Mouse (Mus musculus) brain, embryonic 18.5 days (tissue): ENCODE data around the gene Gm20388.

Experiments used
- DNase-seq: peaks from one replicate; pipeline ENCODE4 v3.0.0-alpha.2; 2012; ENCODE audit warnings: low read depth, low spot score

The Gm20388 gene

DNA sequence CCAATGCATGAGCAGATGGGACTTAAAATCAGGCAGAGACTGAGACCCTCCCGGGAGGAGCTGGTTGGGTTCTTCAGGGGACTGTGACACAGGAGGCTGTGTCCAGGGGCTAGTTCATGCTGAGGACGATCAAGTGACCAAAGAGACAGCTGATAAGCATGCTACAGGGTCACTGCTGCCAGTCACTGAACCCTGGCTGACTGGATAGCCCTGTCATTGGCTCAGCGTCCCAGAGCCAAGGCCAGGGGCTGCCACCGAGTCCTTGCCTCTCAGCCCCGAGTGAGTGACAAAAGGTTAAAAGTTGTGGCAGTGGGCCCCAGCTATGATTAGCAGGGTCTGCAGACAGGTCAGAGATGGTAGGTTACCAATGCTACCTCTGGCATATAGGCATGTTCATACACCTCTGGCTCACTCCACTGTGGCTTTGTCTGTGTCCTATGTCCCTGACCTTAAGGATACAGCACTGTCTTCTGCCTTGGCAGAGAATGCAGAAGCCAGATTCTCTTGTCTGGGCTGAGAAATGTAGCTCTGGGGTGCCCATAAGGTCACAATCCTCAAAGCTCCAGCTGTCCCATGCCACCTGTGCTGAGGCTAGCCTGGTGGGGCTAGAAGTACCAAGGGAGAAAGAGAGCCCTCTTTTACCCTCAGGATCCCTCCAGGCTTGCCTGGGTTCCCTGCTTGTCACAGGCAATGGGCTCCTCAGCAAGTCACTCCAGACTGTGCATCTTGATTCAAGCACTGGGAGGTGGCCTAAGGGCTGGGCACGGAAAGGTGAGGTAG is 2733.7 kb downstream of the Gm20388 start:
- DNase-seq, result no peak

DNA sequence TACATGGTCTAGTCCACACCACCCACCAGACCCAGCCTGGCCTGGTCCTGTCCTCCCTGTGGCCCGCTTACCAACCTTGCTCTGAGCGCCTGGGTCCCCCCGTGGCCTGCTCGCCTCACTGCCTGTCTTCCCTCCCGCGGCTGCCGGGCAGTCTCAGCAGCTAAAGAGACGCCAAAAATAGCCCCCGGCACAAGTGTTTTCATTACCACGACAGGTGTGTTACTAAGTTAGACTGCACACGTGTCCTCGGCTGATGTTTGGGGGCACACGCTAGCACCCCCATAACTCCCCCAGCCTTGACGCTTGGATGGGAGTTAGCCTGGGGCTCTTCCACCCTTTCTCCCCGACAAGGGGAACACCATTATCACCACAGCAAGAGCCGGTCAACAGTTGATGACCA is 2735.7 kb downstream of the Gm20388 start:
- no peak for DNase-seq

DNA sequence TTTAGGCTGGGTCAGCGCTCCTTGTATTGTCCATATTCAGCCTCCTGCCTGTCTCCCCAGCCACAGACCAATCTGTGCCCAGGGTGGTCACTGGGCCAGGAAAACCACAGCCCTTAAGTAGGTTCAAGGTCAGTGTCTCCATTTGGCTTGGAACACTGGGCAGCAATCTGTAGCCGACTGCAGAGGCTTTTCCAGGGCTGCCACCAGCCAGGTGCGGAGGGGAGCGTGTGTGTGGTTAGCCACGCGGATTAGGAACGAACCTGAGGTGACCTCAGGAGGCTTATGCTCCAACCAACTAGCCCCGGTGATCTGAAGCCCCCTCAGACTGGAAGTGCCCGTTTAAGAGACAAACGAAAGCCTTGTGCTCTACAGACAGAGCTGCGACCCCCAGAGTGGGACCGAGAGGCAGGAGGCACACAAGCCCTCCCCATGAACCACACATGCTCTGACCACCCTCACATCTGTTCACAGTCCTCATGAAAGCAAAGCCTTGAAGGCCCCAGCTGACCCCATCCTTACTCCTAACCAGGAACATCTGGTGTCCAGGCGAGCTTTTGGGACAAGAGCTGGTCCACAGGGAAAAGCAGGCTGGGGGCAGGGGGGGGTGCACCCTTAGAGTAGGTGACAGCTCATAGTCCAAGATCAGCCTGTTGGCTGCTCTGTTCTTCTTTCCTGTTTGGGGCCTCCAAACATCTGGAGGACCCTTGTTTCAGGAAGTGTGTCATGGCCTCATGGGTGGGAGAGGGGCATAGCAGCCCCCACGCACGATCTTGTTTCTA is 2737.7 kb downstream of the Gm20388 start:
- no peak for DNase-seq

DNA sequence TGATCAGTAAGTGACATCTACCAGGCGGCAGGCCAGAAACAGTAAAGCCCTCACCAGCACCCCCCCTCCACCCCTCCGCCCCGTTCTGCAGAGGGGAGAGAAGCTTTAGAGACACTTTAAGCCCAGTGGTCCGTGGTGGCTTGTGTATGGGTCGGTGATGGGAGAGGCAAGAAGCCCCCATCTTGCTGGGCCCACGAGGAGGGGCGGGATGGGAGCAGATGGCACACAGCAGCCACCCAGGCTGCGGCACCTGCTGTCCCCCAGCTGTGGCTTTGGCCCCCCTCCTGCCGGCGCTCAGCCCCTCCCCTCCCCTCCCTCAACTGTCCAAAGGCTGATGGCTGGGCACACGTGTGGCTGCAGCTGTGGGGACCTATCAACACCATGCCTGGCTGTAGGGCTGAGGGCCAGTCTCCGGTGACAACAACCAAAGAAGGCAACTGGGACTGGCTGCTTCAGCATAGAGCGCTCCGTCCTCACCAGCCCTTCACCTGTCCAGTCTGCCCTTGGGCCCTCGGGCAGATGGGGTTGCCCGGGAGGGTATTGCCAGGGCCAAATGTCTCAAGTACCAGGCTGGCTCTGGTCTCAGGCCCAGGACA is 2740.8 kb downstream of the Gm20388 start:
- DNase-seq, result no peak

DNA sequence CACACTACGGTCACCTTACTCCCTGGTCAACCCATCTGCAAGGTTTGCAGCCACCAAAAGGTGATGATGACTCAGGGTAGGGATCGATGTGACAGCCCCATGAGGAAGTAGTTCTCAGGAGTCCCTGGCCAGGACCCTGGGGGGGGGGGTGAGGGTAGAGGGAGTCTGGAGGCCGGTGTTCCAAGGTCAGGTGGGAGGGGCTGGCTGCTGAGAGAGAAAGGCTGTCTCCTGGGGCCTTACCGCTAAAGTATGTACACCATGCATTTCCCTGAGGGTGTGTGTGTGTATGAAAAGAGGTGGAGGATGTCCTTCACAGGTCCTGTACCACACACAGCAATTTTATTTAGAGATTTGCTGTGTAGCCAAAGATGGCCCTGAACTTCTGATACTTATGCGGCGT is 2742.0 kb downstream of the Gm20388 start:
- no peak for DNase-seq

DNA sequence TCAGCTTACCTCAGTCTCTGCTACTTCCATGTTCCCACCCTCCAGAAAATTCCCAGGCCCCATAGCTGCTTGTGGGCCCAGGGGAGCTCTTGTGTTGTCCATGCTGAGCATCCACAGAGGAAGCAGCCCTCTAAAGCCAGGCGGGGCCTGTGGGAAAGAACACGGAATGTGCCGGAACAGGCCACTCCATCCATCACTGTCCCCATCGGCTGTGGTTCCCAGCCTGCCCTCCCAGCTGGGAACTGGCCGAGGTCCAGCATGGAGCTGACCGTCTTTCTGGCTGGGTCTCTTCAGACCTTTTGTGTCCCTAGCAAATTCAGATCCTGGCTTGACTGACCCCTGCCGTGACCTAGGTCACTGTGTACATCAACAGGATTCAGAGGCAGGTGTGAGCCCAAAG is 2744.1 kb downstream of the Gm20388 start:
- DNase-seq, result no peak

DNA sequence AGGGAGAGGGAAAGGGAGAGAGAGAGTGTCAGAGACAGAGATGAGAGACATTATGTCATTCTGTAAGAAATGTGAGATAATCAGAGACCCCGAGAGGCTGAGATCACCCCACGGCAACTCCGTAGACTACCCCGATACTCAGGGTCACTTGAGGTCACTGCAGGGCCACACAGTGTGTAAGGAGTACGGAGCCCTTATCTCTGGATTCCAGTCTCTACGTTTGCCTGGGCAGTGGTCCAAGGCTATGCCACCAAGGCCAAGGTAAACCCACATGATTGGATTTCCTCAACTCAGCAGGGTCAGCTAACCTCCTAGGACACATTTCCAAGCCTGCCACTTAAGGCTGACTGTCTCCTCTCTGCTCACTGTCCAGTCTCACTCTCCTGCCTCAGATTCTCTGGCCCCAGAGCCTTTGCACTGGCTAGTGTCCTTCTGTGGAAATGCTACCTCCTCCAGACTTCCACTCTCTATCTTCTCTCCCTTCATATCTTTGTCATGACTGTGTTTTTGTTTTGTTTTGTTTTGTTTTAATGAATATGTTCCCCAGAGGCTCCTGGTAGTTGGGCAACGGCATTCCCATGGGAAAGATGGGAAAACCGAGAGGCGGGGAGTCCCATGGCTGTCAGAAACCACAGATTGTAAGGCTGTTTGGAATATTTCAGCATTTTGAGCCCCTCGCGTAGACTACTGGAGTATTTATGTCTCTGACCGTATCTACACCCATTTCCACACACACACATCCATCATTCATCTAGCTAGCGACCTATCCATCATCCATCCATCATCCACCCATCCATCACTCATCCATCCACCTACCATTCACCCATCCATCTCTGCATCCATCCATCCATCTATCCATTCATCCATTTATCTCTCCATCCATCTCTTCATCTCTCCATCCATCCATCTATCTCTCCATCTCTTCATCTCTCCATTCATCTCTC is 2745.7 kb downstream of the Gm20388 start:
- no peak for DNase-seq

DNA sequence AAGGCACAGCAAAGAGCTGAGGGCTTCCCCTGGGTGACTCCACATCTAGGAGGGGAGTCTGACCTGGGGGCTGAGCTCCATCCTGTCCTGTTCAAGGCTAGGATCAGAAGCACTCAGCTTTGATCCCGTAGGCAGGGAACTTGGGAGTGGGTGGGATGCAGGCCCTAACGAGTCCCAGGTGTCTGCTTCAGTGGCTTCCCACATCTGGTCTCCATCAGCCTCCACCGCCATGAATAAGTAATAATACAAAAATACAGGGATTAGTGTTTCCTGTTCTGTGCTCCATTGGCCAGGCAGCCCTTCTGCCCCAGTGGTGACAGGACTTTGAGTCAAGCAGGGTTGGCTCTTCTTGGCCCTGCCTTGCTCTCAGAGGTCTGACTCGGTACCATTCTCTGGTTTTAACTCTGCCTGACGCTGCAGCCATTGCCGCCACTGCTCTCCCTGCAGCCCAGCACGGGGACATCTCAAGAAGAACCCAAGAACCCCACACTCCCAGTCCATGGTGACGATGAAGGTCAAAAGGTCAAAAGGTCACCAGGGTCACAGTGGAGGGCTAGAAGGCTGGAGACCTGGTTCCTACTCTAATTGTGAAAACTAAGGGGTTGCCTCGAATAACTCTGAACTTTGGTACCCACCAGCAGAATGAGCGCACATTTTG is 2747.6 kb downstream of the Gm20388 start:
- DNase-seq, result no peak

DNA sequence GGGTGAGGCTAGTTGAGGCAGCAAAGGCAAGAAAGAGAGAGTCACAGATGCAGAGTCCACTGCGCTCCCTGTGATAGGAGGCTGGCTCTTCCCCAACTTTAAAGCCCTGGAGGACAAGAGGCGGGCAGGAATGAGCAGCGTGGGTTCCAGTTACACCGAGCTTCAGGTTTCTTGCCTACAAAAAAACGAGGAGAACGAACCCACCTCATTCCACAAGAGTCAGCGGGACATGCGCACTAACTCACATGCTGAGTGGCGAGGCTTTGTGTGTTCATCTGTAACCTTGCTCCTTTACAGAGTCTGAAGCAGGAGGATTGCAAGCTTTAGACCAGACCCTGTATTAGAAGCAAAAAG is 2748.1 kb downstream of the Gm20388 start:
- no peak for DNase-seq

DNA sequence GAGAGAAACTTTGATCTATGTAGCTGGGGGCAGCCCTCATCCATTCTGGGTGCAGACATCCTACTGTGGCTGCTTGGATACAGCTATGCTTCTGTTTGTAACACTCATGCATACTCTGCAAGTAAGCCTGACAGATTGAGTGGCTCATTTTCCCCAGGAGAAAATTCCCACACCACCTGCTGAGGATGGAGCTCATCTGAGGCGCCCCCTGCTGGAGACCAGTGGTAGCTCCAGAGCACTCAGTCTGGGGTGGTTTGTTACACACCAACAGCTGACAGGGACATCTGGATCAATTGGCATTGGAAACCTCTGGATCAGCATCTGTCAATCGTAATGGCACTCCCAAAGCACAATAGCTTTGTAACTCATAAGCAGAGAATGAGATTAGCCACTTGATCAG is 2749.4 kb downstream of the Gm20388 start:
- DNase-seq, result no peak

DNA sequence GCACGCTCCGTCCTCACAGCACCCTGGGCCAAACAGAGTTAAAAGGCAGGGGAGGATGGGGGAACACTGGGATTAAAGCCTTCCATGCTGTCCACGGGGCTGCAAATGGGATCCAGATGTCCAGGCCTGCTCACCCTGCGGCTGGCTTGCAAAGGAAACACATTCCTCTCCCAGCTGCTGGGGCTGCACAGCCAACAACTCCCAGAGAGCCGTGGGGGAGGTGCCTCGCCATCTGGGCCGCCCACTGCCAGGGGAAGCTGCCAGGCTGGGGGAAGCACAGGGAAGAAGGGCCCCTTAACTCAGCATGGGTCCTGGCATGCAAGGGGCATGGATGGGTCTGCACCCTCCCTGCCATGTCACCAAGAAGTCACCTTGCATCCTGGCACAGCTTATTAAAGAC is 2750.5 kb downstream of the Gm20388 start:
- DNase-seq, result no peak

DNA sequence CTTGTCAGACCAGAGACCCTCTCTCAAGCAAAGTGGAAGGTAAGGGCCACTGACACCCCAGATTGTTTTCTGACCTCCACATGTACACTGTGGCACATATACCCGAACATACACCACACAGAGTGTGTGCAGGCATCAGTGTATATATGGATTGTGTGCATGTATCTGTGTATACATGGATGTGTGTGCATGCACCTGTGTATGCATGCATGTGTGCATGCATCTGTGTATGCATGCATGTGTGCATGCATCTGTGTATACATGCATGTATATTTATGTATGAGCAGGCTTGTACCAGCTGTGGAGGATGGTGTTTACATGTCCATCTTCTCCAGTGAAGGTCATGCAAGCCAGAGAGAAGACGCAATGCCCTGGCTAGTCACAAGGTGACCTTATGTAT is 2751.3 kb downstream of the Gm20388 start:
- no peak for DNase-seq

DNA sequence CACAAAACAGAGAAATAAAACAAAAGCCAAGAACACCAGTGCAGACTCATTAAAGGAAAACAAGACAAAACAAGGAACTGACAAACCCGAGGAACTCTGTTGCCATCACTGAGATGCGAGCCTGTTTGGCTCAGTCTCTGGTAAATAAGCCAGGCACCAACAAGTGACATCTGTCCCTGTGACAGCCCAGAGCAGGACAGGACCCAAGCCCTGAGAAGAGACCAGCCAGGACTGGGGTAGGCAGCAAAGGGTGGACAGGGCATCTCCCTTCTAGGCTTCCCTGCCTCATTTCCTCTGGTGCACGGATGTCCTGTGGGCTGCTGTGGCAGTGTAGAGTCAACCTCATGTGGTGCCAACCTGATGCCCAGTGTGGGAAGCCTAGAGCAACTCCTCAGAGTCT is 2752.5 kb downstream of the Gm20388 start:
- DNase-seq, result no peak

DNA sequence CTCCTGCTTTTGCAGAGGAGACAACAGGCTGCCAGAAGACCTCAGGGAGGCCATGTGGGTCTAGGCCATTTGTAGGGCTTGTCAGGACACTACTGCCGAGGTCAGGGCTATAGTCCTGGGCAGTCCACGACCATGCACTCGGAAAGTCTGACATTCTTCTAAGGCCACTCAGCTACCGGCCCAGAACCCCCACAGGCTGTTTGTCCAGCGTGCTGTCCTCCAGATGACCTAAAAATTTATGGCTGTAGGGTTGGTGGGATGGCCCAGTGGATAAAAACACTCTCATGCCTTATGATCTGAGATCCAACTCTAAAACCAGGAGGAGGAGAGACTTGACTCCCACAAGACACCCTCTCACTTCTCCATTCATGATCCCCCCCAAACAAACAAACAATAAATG is 2753.0 kb downstream of the Gm20388 start:
- no peak for DNase-seq

DNA sequence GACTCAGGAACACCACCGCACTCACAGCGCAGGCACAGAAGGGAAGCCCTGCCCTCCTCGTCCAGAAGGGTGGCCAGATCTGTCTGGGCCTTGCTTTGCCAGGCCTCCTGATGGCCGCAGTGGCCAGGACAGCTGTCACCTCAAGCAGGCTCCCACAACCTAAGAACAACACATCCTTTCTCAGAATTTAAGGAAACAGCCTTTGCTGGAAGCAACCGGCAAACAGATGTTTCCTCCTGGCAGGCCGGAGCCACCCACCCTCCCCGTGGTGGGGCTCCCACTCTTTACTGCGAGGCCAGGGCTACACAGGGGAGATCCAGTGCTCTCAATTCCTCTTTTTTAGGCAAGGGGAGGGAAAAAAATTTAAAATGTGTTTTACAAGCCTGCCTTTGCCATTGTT is 2754.6 kb downstream of the Gm20388 start:
- no peak for DNase-seq

DNA sequence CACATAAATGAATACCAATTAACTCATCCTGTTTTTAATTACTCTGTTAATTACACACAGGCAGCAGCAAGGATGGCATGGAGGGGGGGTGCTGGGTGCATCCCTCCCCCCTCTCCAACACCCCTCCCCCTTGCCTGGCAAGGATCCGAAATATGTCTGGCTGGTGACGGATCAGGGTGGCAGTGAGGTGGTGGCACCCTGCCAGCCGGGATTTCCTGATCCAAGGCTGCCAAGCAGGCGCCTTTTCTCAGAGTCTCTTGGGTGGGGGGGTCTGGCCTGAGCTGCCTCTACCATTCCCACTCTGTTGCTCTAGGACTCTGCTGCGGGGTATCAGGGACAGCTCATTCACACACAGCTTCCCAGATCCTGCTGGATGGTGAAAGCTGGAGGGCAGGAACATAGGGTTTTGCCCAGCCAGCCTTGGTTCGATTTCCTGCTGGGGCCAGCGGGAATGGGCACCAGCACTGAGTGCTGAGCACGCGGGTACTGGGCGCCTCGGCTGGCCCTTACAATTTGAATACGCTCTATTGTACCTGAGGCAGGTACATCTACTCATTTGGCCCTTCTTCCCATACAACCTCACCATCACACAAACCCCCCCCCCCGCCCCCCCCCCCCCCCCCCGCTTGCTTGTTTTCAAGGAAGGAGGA is 2755.2 kb downstream of the Gm20388 start:
- no peak for DNase-seq

DNA sequence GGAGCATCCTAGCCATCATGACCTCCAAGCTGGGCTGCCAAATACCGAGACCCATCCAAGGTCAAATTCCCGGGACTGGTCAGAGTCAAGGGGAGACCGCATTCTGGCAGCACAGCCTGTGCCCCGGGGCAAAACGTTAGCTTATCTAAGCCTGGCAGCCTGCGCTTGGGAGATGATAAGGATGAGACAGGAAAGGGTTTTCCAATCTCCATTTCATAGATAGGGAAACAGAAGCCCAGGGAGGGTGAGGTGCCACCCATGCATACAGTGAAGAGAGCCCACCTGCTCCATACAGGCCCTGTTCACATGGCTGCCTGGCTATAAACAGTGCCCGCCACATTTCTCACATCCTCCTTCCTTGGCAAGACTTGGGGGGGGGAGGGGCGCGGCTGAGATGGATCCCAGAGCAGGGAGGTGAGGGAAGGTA is 2755.7 kb downstream of the Gm20388 start:
- DNase-seq, result no peak

DNA sequence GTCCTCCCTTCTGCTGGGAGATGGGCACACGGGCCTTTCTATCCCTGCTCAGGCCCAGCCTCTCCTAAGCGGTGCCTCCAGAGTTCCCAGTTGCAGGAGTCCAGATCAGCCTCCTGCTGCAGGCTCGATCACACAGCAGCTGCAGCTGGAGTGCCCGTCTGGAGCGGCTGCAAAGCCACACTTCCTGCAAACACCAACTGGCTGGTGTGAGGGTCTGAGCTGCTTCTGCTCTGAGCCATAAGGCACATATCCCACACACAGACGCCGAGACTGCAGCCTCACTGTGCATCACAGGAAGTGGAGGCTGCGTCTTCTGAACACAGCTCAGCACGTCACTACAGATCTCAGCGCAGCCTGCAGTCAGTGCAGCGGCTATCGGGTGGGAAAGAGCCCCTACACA is 2756.2 kb downstream of the Gm20388 start:
- no peak for DNase-seq

DNA sequence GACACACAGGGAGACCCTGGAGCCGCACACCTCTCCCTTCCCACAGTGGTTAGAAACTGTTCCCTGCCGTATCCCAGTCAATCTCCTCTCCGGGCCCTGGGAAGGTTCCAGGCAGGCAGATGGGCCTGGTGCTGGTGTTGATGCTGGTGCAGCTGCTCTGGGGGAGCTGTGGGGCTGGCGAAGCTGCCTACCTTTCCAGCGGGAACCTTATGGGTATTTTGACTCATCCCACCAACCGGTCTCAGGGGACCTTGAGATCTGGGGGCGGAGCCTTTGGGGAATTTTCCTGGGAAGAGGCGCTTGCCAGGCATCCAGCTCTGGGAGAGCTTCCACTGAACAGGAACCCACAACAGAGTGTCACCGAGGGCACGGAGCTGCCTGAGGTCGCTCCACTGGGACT is 2757.2 kb downstream of the Gm20388 start:
- no peak for DNase-seq

DNA sequence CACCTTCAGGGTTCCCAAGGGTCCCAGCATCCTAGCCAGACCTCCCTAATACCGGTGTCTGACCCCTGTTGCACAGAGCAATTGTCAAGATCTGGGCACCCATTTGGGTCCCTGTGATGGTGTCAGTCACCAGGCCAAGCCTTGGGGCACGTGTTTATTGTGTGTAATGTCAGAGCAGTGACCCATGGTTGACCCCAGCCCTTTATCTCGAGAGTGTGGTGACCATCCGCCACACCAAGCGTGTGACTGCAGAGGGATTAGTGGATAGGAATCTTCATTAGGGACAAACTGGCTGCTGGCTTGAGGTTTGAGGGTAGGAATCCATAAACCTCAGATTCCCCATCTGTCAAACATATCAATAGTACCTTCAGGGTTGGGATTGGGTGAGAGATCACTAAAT is 2758.7 kb downstream of the Gm20388 start:
- no peak for DNase-seq

DNA sequence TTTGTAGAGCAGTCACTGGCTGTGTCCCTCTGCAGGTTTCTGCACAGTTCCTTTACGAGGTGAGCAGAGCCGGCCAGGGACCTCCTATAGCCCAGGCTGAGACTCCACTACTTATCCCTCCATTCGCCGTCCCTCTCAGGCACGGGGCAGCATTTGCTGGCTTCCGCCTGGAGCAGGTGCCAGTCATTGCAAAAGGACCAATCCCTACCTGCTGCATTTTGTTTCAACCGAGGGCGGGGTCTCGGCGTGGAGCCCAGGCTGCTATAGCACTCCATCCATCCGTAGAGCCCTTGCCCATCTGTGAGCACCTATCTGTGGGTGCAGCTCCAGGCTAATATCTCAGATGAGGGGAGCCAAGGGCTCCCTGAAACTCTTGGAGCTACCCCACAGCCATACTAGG is 2759.4 kb downstream of the Gm20388 start:
- DNase-seq, result no peak
